In the genomic region with DNA sequence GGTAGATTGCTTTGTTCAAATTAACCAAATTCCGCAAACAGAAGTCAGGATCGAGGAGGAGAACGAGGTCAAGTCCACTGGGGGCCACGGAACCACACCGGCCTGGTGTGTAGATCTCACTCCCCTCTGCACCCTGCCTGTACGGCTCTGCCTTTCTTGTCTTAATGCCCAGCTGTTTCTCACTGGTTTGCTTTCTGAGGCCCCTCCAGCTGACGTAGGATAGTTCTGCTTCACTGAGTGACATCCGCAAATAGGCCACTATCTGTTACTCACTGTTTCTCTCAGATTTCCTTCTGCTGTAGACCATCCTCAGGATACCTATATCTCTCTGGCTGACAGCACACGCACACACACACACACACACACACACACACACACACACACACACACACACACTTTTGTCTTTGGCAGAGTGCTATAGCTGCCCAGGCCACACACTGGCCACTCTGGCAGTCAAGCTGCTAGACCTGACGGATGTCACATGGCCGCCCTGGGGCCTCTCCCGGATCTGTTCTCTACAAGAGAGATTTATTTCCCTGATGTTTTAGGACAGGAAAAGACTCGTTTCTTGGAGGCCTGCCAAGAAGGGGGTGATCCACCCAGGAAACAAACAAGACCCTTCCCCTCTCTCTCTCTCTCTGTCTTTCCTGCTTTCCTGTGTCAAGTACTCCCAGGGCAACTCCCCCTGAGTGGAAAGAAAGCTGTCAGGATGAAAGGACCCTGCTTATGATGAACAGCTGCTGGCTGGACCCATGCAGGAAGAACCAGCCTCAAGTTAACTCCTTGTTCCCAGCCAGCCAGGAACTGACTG, we compare ENCODE assay signal across 8 mouse cellular contexts.
DNase-seq lines count a peak whose midpoint lies in the region; ATAC-seq and TF ChIP-seq lines count a peak whose summit lies in the region.

No protein-coding gene starts in this region.

- WGBS in intestine, postnatal 0 days = 35% methylated on average over 13 of the region's 13 CpGs
- 39% methylated on average over 13 of the region's 13 CpGs for WGBS in liver, embryonic 15.5 days (ENCODE audit: insufficient replicate concordance)

- no peak overlapping the region for H3K27ac ChIP-seq in intestine, postnatal 0 days (ENCODE audit: low read depth, low read length)
- no peak overlapping the region for H3K27ac ChIP-seq in liver, embryonic 15.5 days (replicated peaks)

- H3K4me2 ChIP-seq in intestine, postnatal 0 days (replicated peaks; ENCODE audit: low read depth) = no peak overlapping the region
- H3K4me2 ChIP-seq in liver, embryonic 15.5 days = no peak overlapping the region

- peak; percentile 75 for DNase-seq in brain, embryonic 14.5 days (ENCODE audit: low read depth)
- DNase-seq in forelimb bud, embryonic 11.5 days (ENCODE audit: low read depth, low spot score) = peak; percentile 69
- DNase-seq in retina, postnatal 7 days (ENCODE audit: low read depth, low spot score) = peak; percentile 19
- DNase-seq in urinary bladder, adult 2 months (ENCODE audit: low spot score) = no peak
- no peak for DNase-seq in spleen, adult 18-20 months

- TF ChIP-seq CTCF in brain, embryonic 14.5 days (IDR thresholded peaks at IDR 0.05; ENCODE audit: borderline replicate concordance, extremely low read depth, insufficient read depth, insufficient read length) = no peak
- no peak for TF ChIP-seq CTCF in intestine, postnatal 0 days (IDR thresholded peaks at IDR 0.05; ENCODE audit: low read depth)

- no peak overlapping the region for H3K4me3 ChIP-seq in intestine, postnatal 0 days (ENCODE audit: low read depth, low read length)
- H3K4me3 ChIP-seq in liver, embryonic 15.5 days (replicated peaks) = no peak overlapping the region

- H3K9ac ChIP-seq in intestine, postnatal 0 days (ENCODE audit: low read depth, low read length) = no peak overlapping the region
- no peak overlapping the region for H3K9ac ChIP-seq in liver, embryonic 15.5 days

- H3K27me3 ChIP-seq in intestine, postnatal 0 days (replicated peaks; ENCODE audit: control insufficient read depth, insufficient read depth, low read length) = no peaks in the 10 kb centered on the region
- no peaks in the 10 kb centered on the region for H3K27me3 ChIP-seq in liver, embryonic 15.5 days

- H3K36me3 ChIP-seq in intestine, postnatal 0 days (ENCODE audit: control insufficient read depth, insufficient read depth) = no peaks in the 10 kb centered on the region
- no peaks in the 10 kb centered on the region for H3K36me3 ChIP-seq in liver, embryonic 15.5 days (replicated peaks)

- ATAC-seq in intestine, postnatal 0 days = 0 out of 2 replicates have a peak, but pooled peaks have one; percentile 33
- ATAC-seq in liver, embryonic 15.5 days (ENCODE audit: insufficient read depth) = peak; percentile 34; the same call in 1 of the 2 replicates
- no peak for ATAC-seq in cerebellum, adult (ENCODE audit: insufficient number of reproducible peaks, low FRiP score, low TSS enrichment)

- no peaks in the 10 kb centered on the region for H3K4me1 ChIP-seq in intestine, postnatal 0 days (replicated peaks; ENCODE audit: control insufficient read depth, insufficient read depth, low read length)
- no peaks in the 10 kb centered on the region for H3K4me1 ChIP-seq in liver, embryonic 15.5 days (replicated peaks)

- H3K9me3 ChIP-seq in intestine, postnatal 0 days (ENCODE audit: control insufficient read depth) = no peaks in the 10 kb centered on the region
- no peaks in the 10 kb centered on the region for H3K9me3 ChIP-seq in liver, embryonic 15.5 days (replicated peaks)

- no peak for TF ChIP-seq POLR2A in brain, embryonic 14.5 days (IDR thresholded peaks at IDR 0.05; ENCODE audit: borderline replicate concordance, extremely low read depth, insufficient read depth, insufficient read length, poor library complexity, severe bottlenecking)

Comparison
In these comparisons a context has a peak if more than half of its experiments do, and no peak if none do; other contexts are left out.
1. DNase-seq: peak in brain, embryonic 14.5 days (single experiment), forelimb bud, embryonic 11.5 days (single experiment) and retina, postnatal 7 days (single experiment); none in urinary bladder, adult 2 months (single experiment) and spleen, adult 18-20 months (0 of 2).